Mouse (Mus musculus) cerebral cortex, adult 2 months (tissue): ENCODE measurements around the gene Polr3gl.

Experiments used
- WGBS: fragments of 180-500 bp; shearing (Covaris S2); methylation state at CpG from one replicate; pipeline ENCODE4 v1.1.7; 2018; 5-methylcytosine and 5-hydroxymethylcytosine counted together

Polr3gl gene

GRCm38 (mm10) chr3:96597435-96597891, 3.5 kb upstream of the Polr3gl start:
- under 1% methylated on average over 40 of the region's 40 CpGs for whole genome bisulfite sequencing

GRCm38 (mm10) chr3:96596855-96597254, 2.9 kb upstream of the Polr3gl start:
- WGBS: 4% methylated on average over 12 of the region's 12 CpGs

GRCm38 (mm10) chr3:96596228-96596707, 2.3 kb upstream of the Polr3gl start, which contains the start of gene Ankrd34a:
Gene Ankrd34a (plus strand): TSS chr3:96596636.
- WGBS: 2% methylated on average over 23 of the region's 23 CpGs

GRCm38 (mm10) chr3:96595661-96596060, 1.7 kb upstream of the Polr3gl start:
- WGBS: 23% methylated on average over 6 of the region's 6 CpGs

GRCm38 (mm10) chr3:96594851-96595250, 870 bp upstream of the Polr3gl start:
- WGBS: 83% methylated on average over 5 of the region's 5 CpGs

GRCm38 (mm10) chr3:96593374-96593773, 607 bp downstream of the Polr3gl start:
- WGBS: 1% methylated on average over 10 of the region's 10 CpGs

- 80% methylated on average over 4 of the region's 4 CpGs for WGBS
Observed at GRCm38 (mm10) chr3:96590657-96591056, 3.3 kb downstream of the Polr3gl start.

GRCm38 (mm10) chr3:96583386-96583785, 10.6 kb downstream of the Polr3gl start:
- WGBS: 93% methylated on average over 5 of the region's 5 CpGs

GRCm38 (mm10) chr3:96581771-96582515, 12.0 kb downstream of the Polr3gl start:
- 90% methylated on average over 16 of the region's 16 CpGs for WGBS

- WGBS: 79% methylated on average over 6 of the region's 6 CpGs
Observed at GRCm38 (mm10) chr3:96581141-96581540, 12.8 kb downstream of the Polr3gl start.

- WGBS: 9% methylated on average over 16 of the region's 16 CpGs
Observed at GRCm38 (mm10) chr3:96579885-96580454, 14.0 kb downstream of the Polr3gl start.

- 80% methylated on average over 4 of the region's 4 CpGs for WGBS
Observed at GRCm38 (mm10) chr3:96579239-96579750, 14.7 kb downstream of the Polr3gl start.

- 65% methylated on average over 12 of the region's 12 CpGs for WGBS
Observed at GRCm38 (mm10) chr3:96578561-96579238, 15.3 kb downstream of the Polr3gl start.

- 63% methylated on average over 4 of the region's 4 CpGs for WGBS
Observed at GRCm38 (mm10) chr3:96577566-96577965, 16.4 kb downstream of the Polr3gl start.

- WGBS: 23% methylated on average over 17 of the region's 17 CpGs
Observed at GRCm38 (mm10) chr3:96576690-96577541, 17.1 kb downstream of the Polr3gl start, which contains the start of gene Gm16253. Gene Gm16253 (plus strand): TSS chr3:96576984.

GRCm38 (mm10) chr3:96576005-96576658, 17.8 kb downstream of the Polr3gl start:
- WGBS: 40% methylated on average over 14 of the region's 14 CpGs

GRCm38 (mm10) chr3:96575272-96575984, 18.6 kb downstream of the Polr3gl start:
- WGBS: 87% methylated on average over 8 of the region's 8 CpGs

- WGBS: 88% methylated on average over 19 of the region's 19 CpGs
Observed at GRCm38 (mm10) chr3:96573611-96574511, 20.1 kb downstream of the Polr3gl start.
